Mouse (Mus musculus): ENCODE measurements at regions not wholly inside any gene's neighbourhood (a gene's known extent, or its start where the extent isn't known, plus 50 kb on each side); places are given as distances from the start of the nearest gene placed in this dataset.

GRCm38 (mm10) chr8:47769452-47769851 lies 52.5 kb upstream of the Cldn24 start:
- DNase-seq = no peak

- no peak for DNase-seq
Measured at GRCm38 (mm10) chr8:47768751-47769150, 53.2 kb upstream of the Cldn24 start.

GRCm38 (mm10) chr8:47764480-47764879 lies 50.7 kb upstream of the Cdkn2aip start:
- DNase-seq = peak; percentile 31 to 44

GRCm38 (mm10) chr8:47764068-47764467 lies 50.3 kb upstream of the Cdkn2aip start:
- no peak for DNase-seq

All from cerebellum, postnatal 25 days (tissue).